Mouse (Mus musculus) embryonic facial prominence, embryonic 11.5 days (tissue): ENCODE measurements around the gene C8b. TPM values are rescaled to one million over a fixed set of nuclear protein-coding genes. Genes with fewer than 3 reads are reported as not detected.

Experiments
- ATAC-seq: fragments of 200-750 bp; cut with Nextera tagmentation; replicated peaks from 2 replicates; pipeline ENCODE4 v1.8.0; 2017; ENCODE audit warnings: low read depth; ENCODE audit not compliant: insufficient number of reproducible peaks, low FRiP score, low TSS enrichment
- DNase-seq: peaks from one replicate; pipeline ENCODE4 v3.0.0-alpha.2; 2015; ENCODE audit warnings: low spot score
- H3K27ac ChIP-seq: fragments of 300-500 bp; sonication (generic); replicated peaks from 2 replicates; pipeline ENCODE4 v1.5.1; 2014; ENCODE audit warnings: mild to moderate bottlenecking, low read depth, low read length, control low read depth
- H3K27me3 ChIP-seq: fragments of 300-500 bp; sonication (generic); 2 replicates; pipeline ENCODE4 v1.6.1; 2014; ENCODE audit warnings: mild to moderate bottlenecking, low read length, moderate library complexity, mixed read lengths; ENCODE audit not compliant: control insufficient read depth, insufficient read depth
- H3K36me3 ChIP-seq: fragments of 300-500 bp; sonication (generic); replicated peaks from 2 replicates; pipeline ENCODE4 v1.6.1; 2014; ENCODE audit warnings: low read depth, mild to moderate bottlenecking, low read length, moderate library complexity, mixed read lengths; ENCODE audit not compliant: control insufficient read depth, insufficient read depth
- H3K4me1 ChIP-seq: fragments of 300-500 bp; sonication (generic); 2 replicates; pipeline ENCODE4 v1.6.1; 2014; ENCODE audit warnings: low read length, mixed read lengths; ENCODE audit not compliant: control insufficient read depth, insufficient read depth
- H3K4me2 ChIP-seq: fragments of 300-500 bp; sonication (generic); 2 replicates; pipeline ENCODE4 v1.6.1; 2014; ENCODE audit warnings: low read depth, mild to moderate bottlenecking, control low read depth, low read length, moderate library complexity
- H3K4me3 ChIP-seq: fragments of 300-500 bp; sonication (generic); 2 replicates; pipeline ENCODE4 v1.5.1; 2014; ENCODE audit warnings: low read depth, low read length, control low read depth
- H3K9ac ChIP-seq: fragments of 300-500 bp; sonication (generic); replicated peaks from 2 replicates; pipeline ENCODE4 v1.6.1; 2014; ENCODE audit warnings: mild to moderate bottlenecking, control low read depth, low read length
- H3K9me3 ChIP-seq: fragments of 300-500 bp; sonication (generic); replicated peaks from 2 replicates; pipeline ENCODE4 v1.6.1; 2016; ENCODE audit warnings: mild to moderate bottlenecking, low read length, inconsistent platforms, mixed read lengths; ENCODE audit not compliant: control insufficient read depth
- WGBS: fragments of 180-500 bp; shearing (Covaris S2); extraction: QIAGEN DNeasy Blood & Tissue Kit; methylation state at CpG from one replicate; pipeline ENCODE4 v1.1.7; 2014; 5-methylcytosine and 5-hydroxymethylcytosine counted together
- polyA plus RNA-seq: library from polyadenylated mRNA; unstranded; fragments of >200 nt; fragmentation: Nextera tagmentation; extraction: Ambion mirVana; gene quantifications from 2 replicates; pipeline ENCODE4 v1.2.1, GENCODE M21; 2014

C8b gene
- polyA plus RNA-seq, 1 experiment from 2014 or later = not detected

DNA sequence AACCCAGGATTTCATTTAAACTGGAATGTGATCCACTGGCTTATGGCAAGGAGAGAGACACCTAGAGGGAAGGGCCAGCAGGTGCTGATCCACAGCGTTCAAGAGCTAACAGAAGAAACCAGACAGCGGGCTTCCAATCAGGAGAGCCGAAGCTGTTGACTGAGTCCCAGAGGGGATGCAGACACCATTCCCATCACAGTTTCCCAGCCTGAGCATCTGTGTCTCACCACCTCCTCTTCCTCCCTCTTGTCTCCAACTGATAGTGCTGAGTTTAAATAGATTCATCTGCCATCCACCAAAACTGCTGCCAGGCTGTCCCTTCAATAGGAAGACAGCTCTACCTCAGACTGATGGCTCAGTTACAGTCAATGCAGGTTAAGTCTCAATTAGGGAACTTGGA lies 12.0 kb upstream of the C8b start:
- no peak overlapping the region for H3K27ac ChIP-seq
- no peak for ATAC-seq
- no peak overlapping the region for H3K4me3 ChIP-seq
- 66% methylated on average over 3 of the region's 3 CpGs for WGBS
- DNase-seq = no peak
- no peaks in the 10 kb centered on the region for H3K4me1 ChIP-seq
- no peaks in the 10 kb centered on the region for H3K27me3 ChIP-seq
- no peaks in the 10 kb centered on the region for H3K9me3 ChIP-seq
- no peaks in the 10 kb centered on the region for H3K36me3 ChIP-seq
- no peak overlapping the region for H3K9ac ChIP-seq
- H3K4me2 ChIP-seq = no peak overlapping the region

DNA sequence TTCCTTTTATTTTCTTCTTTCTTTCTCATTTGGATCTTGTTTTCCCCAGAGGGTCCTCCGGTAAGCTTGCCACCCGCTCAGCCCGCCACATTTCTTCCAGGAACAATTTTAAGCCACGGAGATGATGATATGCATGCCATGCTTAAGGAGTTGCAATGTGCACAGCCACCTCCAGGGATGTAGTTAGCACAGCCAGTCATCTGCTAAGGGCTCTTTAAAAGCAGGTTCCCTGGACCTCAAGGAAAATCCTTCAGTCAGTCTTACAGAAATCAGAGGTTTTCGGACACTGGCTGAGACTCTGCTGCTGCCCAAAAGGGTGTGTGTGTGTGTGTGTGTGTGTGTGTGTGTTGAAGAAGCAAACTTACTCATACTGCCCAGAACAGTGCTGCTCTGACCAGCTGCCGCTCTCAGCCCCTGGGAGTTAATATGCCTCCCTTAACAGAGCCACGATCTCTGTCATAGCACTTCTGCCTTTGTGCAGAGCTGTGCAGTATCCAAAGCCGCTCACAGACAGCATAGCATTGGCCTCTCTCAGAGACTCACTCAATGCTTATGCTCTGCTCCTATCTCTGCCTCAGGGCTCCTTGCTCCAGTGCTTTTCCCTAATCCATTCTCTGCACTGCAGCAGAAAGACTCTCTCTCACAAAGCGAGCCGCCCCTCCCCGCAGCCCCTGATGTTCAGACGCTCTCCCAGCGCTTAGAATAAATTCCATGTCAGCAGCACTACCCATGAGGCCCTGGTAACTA lies 5.1 kb upstream of the C8b start:
- no peak overlapping the region for H3K4me2 ChIP-seq
- no peak overlapping the region for H3K9ac ChIP-seq
- ATAC-seq (peak; percentile 72), DNase-seq (peak; percentile 18)
- H3K4me3 ChIP-seq = no peak overlapping the region
- 48% methylated on average over 13 of the region's 13 CpGs for WGBS
- no peaks in the 10 kb centered on the region for H3K4me1 ChIP-seq
- no peaks in the 10 kb centered on the region for H3K27me3 ChIP-seq
- H3K27ac ChIP-seq = no peak overlapping the region
- H3K36me3 ChIP-seq = no peaks in the 10 kb centered on the region
- H3K9me3 ChIP-seq = no peaks in the 10 kb centered on the region

DNA sequence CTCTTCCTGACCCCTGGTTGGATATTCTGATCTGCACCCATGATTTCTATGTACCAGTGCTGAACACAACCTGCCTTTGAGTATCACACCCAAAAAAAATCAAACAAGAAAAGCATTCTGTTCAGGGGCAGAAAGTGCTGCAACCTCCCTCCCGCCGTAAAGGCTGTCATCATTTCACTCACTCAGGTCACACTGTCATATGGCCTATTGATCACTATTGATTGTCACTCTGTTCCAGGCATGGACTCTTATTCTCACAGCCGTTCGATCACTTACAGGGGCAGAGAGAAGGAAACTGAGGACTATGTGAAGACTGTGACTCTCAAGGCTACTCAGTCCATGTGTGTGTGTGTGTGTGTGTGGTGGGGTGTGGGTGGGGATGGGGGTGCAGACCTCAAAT lies 2.1 kb downstream of the C8b start:
- Histone ChIP-seq H3K36me3 (no peaks in the 10 kb centered on the region), H3K4me3 (no peak overlapping the region), H3K9ac (no peak overlapping the region), H3K4me1 (no peaks in the 10 kb centered on the region), H3K27me3 (no peaks in the 10 kb centered on the region), H3K27ac (no peak overlapping the region), H3K9me3 (no peaks in the 10 kb centered on the region), H3K4me2 (no peak overlapping the region)
- ATAC-seq (no peak), DNase-seq (no peak)
- WGBS = 81% methylated on average over 4 of the region's 4 CpGs

DNA sequence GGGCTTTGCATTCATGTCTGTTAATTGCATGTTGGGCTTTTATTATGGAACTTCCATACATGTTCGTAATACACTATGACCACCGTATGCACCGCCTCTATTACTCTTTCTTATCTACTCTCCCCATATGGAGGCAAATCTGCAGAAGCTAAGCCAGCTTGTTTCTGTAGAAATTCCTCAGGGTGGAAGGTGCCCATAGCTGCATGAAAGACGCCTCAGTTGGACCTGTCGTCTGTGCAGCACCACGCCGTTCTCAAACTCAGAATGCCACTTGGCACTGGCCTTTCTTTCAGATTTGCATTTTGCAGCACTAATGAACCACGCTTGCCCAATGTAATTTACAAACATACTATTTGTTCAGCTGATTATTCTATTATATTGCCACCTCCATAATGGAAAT lies 3.5 kb downstream of the C8b start:
- ATAC-seq (no peak), DNase-seq (no peak)
- Histone ChIP-seq H3K9ac (no peak overlapping the region), H3K9me3 (no peaks in the 10 kb centered on the region), H3K27me3 (no peaks in the 10 kb centered on the region), H3K27ac (no peak overlapping the region), H3K4me3 (no peak overlapping the region), H3K36me3 (no peaks in the 10 kb centered on the region), H3K4me1 (no peaks in the 10 kb centered on the region), H3K4me2 (no peak overlapping the region)
- WGBS = 91% methylated on average over 8 of the region's 8 CpGs

DNA sequence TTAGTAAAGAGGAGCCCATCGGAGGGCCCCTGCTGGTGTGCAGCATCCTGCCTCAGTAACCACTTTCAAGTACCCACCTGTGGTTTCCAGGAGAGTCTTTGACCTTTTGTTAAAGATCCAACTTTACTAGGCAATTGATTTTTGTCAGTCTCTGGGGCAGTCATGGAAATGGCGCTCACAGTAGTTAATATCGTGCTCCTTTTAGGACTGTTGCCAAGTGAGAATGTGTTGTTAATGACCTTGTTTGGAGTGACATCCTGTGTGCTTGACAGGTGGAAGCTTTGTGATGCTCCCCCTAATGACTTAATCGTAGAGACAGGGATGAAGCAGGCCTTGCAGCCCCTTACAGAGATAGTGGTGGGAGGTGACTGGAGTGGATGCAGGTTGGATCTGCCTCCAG lies 4.2 kb downstream of the C8b start:
- ATAC-seq (no peak), DNase-seq (no peak)
- no peak overlapping the region for H3K4me3 ChIP-seq
- no peak overlapping the region for H3K27ac ChIP-seq
- no peaks in the 10 kb centered on the region for H3K27me3 ChIP-seq
- no peak overlapping the region for H3K9ac ChIP-seq
- H3K36me3 ChIP-seq = no peaks in the 10 kb centered on the region
- WGBS = 81% methylated on average over 4 of the region's 4 CpGs
- H3K9me3 ChIP-seq = no peaks in the 10 kb centered on the region
- no peak overlapping the region for H3K4me2 ChIP-seq
- no peaks in the 10 kb centered on the region for H3K4me1 ChIP-seq

DNA sequence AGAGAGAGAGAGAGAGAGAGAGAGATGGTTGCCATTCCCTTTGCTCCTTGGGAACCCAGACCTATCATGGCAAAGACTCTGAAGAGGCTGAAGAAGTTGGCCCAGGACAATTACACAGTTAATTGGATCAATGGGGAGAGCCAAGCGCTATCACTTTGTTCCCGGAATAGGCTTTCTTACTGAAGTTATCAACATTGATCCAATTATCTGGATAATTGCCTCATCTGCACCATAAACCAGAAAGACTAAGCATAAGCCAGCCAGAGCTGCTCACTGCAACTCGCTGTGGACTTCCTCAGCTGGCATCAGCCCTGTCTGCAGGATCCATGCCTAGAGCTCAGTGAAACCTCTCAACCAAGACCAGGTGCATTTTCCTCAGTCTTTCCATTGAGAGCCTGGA lies 9.5 kb downstream of the C8b start:
- ATAC-seq (no peak), DNase-seq (no peak)
- no peaks in the 10 kb centered on the region for H3K27me3 ChIP-seq
- 49% methylated on average over 3 of the region's 3 CpGs for WGBS
- H3K9ac ChIP-seq = no peak overlapping the region
- H3K4me1 ChIP-seq = no peaks in the 10 kb centered on the region
- no peak overlapping the region for H3K4me3 ChIP-seq
- H3K36me3 ChIP-seq = no peaks in the 10 kb centered on the region
- no peak overlapping the region for H3K4me2 ChIP-seq
- no peaks in the 10 kb centered on the region for H3K9me3 ChIP-seq
- no peak overlapping the region for H3K27ac ChIP-seq

DNA sequence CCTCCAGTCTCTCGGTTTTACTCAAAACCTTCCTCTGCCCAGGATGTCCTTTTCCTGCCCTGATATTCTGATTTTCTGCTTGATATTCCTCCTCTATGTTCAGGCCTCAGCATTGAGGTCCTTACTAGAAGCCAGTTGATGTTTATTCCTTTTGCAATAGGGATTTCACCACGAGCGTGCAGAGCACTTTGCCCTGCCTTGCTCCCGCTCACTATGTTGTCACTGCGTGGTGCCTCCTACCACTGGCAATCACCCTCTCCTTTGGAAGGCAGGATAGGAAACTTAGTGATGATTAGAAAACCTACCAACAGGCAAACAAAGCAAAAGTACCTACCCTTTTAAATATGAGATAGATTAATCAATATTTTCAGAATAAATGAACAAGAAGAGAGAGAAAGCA lies 13.3 kb downstream of the C8b start:
- H3K4me3 ChIP-seq = no peak overlapping the region
- no peaks in the 10 kb centered on the region for H3K36me3 ChIP-seq
- H3K9ac ChIP-seq = no peak overlapping the region
- 86% methylated on average over 5 of the region's 5 CpGs for WGBS
- H3K9me3 ChIP-seq = no peaks in the 10 kb centered on the region
- no peaks in the 10 kb centered on the region for H3K27me3 ChIP-seq
- H3K27ac ChIP-seq = no peak overlapping the region
- H3K4me1 ChIP-seq = no peaks in the 10 kb centered on the region
- no peak overlapping the region for H3K4me2 ChIP-seq
- DNase-seq = no peak
- ATAC-seq = no peak

DNA sequence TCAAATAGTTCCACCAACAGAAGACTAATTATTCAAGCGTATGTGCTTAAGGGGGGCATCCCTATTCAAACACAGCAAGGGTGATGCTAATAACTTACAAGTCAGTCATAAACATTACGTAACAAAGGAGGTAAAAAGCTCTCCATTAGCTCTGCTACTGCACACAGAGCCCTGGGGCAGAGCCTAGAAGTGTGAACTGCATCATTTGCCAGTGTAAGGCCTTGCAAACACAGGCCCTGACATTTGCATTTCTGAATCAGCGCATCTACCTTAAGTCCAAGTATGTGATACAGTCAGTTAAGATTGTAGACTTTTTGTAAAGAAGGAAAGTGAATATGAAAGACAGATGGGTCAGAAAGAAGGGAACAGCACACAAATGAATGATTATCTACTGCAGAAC lies 15.3 kb downstream of the C8b start:
- H3K4me2 ChIP-seq = no peak overlapping the region
- H3K9me3 ChIP-seq = no peaks in the 10 kb centered on the region
- 89% methylated on average over 3 of the region's 3 CpGs for WGBS
- no peaks in the 10 kb centered on the region for H3K27me3 ChIP-seq
- no peak overlapping the region for H3K4me3 ChIP-seq
- DNase-seq = no peak
- no peaks in the 10 kb centered on the region for H3K4me1 ChIP-seq
- no peak for ATAC-seq
- no peaks in the 10 kb centered on the region for H3K36me3 ChIP-seq
- no peak overlapping the region for H3K9ac ChIP-seq
- no peak overlapping the region for H3K27ac ChIP-seq
